Mouse (Mus musculus) G1E-ER4 (cell line): ENCODE measurements around the gene Stfa2l1. TPM values are rescaled to one million over a fixed set of nuclear protein-coding genes. Genes with fewer than 3 reads are reported as not detected.
"Not testable (repeated sequence)": the region's sequence is repeated elsewhere in the genome, so short reads cannot be mapped to it uniquely, and the experiment has no call there.

ENCODE experiments used
- GATA1 ChIP-seq: IDR thresholded peaks from one replicate; pipeline ENCODE4 v1.8.0; 2012; ENCODE audit warnings: low read length, inconsistent platforms
- polyA plus RNA-seq: library from polyadenylated mRNA; stranded (reverse); fragments of >175 nt; gene quantifications from 2 replicates; pipeline ENCODE4 v1.2.3, GENCODE M21; 2012

Gene Stfa2l1
- not detected in 2 replicates for polyA plus RNA-seq

DNA sequence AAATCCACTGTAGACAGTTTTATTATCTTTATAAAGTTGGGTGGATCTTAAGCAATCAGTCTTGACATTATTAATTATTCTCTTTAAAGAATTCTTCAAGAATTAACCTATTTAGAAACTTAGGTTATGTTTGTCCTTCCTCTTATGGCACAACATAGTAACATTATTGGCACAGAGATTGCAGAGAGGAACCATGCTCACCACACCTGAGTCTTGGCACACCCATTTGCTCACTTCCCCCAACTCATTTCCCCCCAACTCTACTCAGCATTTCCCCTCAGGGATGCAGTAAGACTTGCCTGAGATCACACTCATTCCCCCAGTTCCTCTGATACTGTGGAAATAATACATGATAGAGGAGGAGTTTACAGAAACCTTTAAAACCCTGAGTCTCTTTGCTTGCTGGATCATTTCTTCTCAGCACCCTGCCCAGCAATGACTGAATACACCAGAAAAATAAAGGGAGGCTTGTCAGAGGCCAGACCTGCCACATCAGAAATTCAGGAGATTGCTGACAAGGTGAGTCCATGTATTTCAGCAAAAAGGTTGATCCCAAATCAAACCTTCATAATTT, at the start of gene Stfa2l1:
TSS of gene Stfa2l1 (plus strand) at position 410 of the 574 bp plus-strand sequence.
- no peak for TF ChIP-seq GATA1

DNA sequence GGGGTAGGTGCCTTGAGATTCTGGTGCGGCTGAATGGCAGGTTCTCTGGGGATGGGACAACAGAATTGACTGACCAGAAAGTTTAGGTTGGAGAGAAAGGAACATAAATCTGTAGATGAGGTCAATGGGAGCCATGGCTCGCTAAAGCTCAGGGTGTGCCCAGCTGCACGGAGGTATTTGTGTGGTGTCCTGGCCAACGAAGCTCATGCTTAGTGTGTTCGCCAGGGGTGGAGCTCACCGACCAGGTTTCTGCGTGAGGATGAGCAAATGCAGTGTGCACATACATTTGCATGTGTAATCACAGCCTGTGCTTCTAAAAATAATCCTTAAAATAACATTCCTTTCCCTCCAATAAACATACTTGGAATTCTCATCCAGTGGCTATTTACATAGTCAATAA, 28.5 kb upstream of the Stfa2l1 start:
- TF ChIP-seq GATA1, result no peak

DNA sequence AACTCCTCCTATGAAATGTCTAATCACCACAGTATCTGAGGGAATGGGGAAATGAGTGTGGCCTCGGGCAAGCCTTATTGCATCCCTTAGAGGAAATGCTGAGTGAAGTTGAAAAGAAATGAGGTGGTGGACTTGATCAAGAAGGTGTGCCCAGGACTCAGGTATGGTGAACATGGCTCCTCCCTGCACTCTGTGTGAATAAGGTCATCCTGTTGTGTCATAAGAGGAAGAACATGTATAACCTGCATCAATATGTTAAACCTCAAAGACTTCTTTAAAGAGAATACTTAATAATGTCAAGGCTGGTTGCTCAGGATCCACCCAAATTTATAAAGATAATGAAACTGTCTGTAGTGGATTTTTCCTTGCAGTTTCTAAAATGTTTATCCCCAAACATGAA, 25.5 kb upstream of the Stfa2l1 start, which contains the start of gene Csta1:
TSS of gene Csta1 (minus strand) at position 101 of the 400 bp plus-strand sequence.
- TF ChIP-seq GATA1, result no peak

DNA sequence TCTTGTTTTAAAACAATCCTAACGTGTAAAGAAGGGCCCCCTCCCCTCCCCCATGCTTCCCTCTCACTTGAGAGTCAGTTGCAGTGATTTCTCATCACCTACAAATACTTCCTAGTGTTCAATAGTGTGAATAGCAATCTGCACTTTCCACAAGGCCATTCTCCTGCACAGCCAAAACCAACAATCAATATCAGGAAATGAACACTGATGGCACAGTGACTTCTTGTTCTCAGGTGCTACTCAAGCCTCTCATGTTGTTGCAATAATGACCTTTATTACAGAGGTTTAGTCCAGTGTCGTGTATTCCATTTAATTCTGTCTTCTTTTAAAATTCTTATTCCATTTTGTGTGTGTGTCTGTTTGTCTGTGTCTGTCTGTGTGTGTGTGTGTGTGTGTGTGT, 18.4 kb upstream of the Stfa2l1 start:
- no peak for TF ChIP-seq GATA1

DNA sequence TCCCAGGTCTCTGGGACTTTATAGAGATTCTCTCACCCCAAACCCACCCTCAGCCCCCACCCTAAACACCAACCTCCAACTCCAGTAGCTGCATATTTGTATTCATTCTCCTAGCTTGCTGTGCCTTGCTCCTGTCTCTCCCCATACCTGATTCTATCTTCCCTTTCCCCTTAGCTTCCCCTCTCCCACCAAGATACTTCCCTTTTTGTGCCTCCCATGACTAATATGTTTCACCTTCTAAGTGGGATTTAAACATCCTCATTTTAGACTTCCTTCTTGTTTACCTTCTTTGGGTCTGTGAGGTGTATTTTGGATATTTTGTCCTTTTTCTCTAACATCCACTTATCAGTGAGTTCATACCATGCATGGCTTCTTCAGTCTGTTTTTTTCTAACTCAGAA, 19.5 kb downstream of the Stfa2l1 start:
- no peak for TF ChIP-seq GATA1

DNA sequence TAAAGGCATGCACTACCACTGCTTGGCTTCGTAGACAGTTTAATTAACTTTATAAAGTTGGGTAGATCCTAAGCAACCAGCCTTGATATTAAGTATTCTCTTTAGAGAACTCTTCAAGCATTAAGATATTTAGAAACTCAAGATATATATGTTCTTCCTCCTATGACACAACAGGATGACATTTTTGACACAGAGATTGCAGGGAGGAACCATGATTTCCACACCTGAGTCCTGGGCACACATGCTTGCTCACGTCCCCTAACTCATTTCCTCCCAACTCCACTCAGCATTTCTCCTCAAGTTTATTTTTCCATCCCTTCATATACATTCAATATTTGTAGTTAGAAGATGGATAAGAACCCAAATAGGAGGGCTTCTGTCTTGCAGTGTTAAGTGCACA, 23.3 kb downstream of the Stfa2l1 start:
- no peak for TF ChIP-seq GATA1

DNA sequence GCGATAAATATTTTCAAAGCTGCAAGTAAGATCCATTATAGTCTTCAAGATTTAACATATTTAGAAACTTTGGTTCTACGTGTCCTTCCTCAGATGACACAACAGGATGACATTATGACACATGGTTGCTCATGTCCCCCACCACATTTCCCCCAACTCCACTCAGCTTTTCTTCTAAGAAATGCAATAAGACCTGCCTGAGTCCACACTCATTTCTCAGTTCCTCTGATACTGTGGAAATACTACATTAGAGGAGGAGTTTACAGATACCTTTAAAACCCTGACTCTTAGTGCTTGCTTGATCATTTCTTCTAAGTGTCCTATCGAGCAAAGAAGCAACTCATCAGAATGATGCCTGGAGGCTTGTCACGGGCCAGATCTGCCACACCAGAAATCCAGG, 27.3 kb downstream of the Stfa2l1 start, which contains the start of gene Gm5483:
TSS of gene Gm5483 (plus strand) at position 301 of the 400 bp plus-strand sequence.
- not testable (repeated sequence) for TF ChIP-seq GATA1

DNA sequence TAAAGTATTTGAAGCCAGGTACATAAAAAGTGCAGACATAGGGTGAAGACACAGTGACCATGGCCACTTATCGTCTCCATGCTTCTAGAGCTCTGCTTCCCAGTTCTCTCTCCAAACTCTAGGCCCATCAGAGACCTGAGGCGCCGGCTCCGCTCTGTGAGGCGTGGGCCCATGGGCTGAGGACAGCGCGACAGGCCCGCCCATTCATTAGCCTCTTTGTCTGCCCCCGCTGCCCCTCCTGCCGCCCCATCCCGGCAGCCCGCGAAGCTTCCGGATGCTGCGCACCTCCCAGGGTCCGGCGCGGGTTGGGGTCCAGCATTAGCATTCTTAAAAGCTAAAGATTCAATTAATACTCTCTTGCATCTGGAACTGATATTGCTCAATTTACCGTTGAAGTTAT, 42.6 kb downstream of the Stfa2l1 start:
- TF ChIP-seq GATA1, result no peak

DNA sequence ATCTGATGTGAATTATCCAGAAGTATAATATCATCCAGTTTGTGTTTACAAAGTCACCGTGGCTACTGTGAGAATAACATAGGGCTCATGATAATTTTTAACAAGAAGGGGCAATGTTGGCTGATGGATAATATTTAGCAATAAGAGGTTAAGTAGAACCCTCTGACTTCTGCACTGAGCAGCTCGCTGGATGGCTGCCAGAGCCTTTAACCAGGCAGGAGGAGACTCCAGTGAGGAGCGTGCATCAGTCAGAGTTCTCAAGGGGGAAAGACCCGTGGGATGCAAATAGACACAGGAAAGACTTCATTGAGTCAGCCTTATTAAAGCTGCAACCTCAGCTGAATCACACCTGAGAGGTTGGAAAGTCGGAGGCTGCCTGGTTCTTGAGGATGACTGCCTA, 47.2 kb downstream of the Stfa2l1 start:
- TF ChIP-seq GATA1, result no peak

DNA sequence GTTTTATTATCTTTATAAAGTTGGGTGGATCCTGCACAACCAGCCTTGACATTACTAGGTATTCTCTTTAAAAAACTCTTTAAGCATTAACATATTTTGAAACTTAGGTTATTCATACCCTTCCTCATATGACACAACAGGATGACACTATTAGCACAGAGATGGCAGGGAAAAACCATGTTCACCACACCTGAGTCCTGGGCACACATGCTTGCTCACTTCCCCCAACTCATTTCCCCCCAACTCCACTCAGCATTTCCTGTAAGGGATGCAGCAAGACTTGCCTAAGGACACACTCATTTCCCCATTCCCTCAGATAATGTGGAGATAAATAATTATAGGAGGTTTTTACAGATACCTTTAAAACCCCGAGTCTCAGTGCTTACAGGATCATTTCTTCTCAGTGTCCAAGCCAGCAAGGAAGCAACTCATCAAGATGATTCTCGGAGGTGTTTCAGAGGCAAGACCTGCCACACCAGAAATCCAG, 53.4 kb downstream of the Stfa2l1 start, which contains the start of gene Gm5416:
TSS of gene Gm5416 (plus strand) at position 437 of the 487 bp plus-strand sequence.
- no peak for TF ChIP-seq GATA1

Other genes starting within 250 kb of the Stfa2l1 start
- gene Parp9, start 218.3 kb upstream of the Stfa2l1 start, polyA plus RNA-seq, result 1.3 and 2.0 TPM in 2 replicates
- gene Dtx3l, start 217.7 kb upstream of the Stfa2l1 start, polyA plus RNA-seq, result 2.3 and 2.8 TPM in 2 replicates
- 46.7 and 66.0 TPM in 2 replicates for gene Kpna1, start 178.1 kb upstream of the Stfa2l1 start, polyA plus RNA-seq
- 0.22 and 0.35 TPM in 2 replicates for gene Wdr5b, start 115.6 kb upstream of the Stfa2l1 start, polyA plus RNA-seq
- 162 and 401 TPM in 2 replicates for gene Fam162a, start 85.2 kb upstream of the Stfa2l1 start, polyA plus RNA-seq
- gene Ccdc58, start 85.1 kb upstream of the Stfa2l1 start, polyA plus RNA-seq, result 5.6 and 8.0 TPM in 2 replicates
- not detected in 2 replicates for gene Csta1, start 25.6 kb upstream of the Stfa2l1 start, polyA plus RNA-seq
- gene Gm5483, start 27.4 kb downstream of the Stfa2l1 start, polyA plus RNA-seq, result not detected in 2 replicates
- not detected in 2 replicates for gene Gm5416, start 53.6 kb downstream of the Stfa2l1 start, polyA plus RNA-seq
- gene 2010005H15Rik, start 64.7 kb downstream of the Stfa2l1 start, polyA plus RNA-seq, result not detected in 2 replicates
- gene Stfa1, start 120.1 kb downstream of the Stfa2l1 start, polyA plus RNA-seq, result not detected in 2 replicates
- not detected in 2 replicates for gene BC117090, start 177.5 kb downstream of the Stfa2l1 start, polyA plus RNA-seq
- gene BC100530, start 210.9 kb downstream of the Stfa2l1 start, polyA plus RNA-seq, result not detected in 2 replicates